Mouse (Mus musculus): ENCODE measurements around the gene Ubr3.

GRCm38 (mm10) chr2:70044466-70044865 lies 147.4 kb downstream of the Ubr3 start:
- TF ChIP-seq POLR2A (IDR thresholded peaks at IDR 0.05; ENCODE audit: low read depth, low read length) = no peak
- no peak for TF ChIP-seq CTCF (IDR thresholded peaks at IDR 0.05; ENCODE audit: borderline replicate concordance, insufficient read depth, low read length)

Measured in embryonic fibroblast, embryonic 13.5 days (primary cell).